Mouse (Mus musculus) hematopoietic stem cell, adult 5-6 weeks (primary cell): ENCODE measurements around the gene Cdh4. TPM values are rescaled to one million over a fixed set of nuclear protein-coding genes. Genes with fewer than 3 reads are reported as not detected.

Source experiments
- ATAC-seq, 2 experiments: fragments of 125-278 bp in 1 of 2; replicated peaks in 1 of 2; 2 replicates each; pipeline ENCODE4 v1.8.0; 2016 to 2017; ENCODE audit warnings: inconsistent platforms in 2 of 2, mild to moderate bottlenecking in 2 of 2, moderate number of reproducible peaks in 2 of 2, low read depth in 1 of 2, moderate TSS enrichment in 1 of 2; ENCODE audit not compliant: low FRiP score in 2 of 2, poor library complexity in 2 of 2, severe bottlenecking in 2 of 2, insufficient read depth in 1 of 2, low TSS enrichment in 1 of 2
- total RNA-seq: library from RNA; stranded (forward); fragments of 172-1452, 232-1000 nt; gene quantifications from 2 replicates; pipeline ENCODE4 v1.2.3, GENCODE M21; 2017

Cdh4 gene
- total RNA-seq, 1 experiment from 2014 or later: not detected

- ATAC-seq: no peak
Observed at GRCm38 (mm10) chr2:179769943-179770342, 327.7 kb downstream of the Cdh4 start.

- ATAC-seq: no peak
Observed at GRCm38 (mm10) chr2:179774440-179775110, 332.3 kb downstream of the Cdh4 start.

GRCm38 (mm10) chr2:179775999-179776705 lies 333.9 kb downstream of the Cdh4 start:
- ATAC-seq: no peak

GRCm38 (mm10) chr2:179779266-179779665 lies 337.0 kb downstream of the Cdh4 start:
- no peak for ATAC-seq

GRCm38 (mm10) chr2:179780961-179781360 lies 338.7 kb downstream of the Cdh4 start:
- no peak for ATAC-seq

GRCm38 (mm10) chr2:179787256-179787655 lies 345.0 kb downstream of the Cdh4 start:
- ATAC-seq: no peak

DNA sequence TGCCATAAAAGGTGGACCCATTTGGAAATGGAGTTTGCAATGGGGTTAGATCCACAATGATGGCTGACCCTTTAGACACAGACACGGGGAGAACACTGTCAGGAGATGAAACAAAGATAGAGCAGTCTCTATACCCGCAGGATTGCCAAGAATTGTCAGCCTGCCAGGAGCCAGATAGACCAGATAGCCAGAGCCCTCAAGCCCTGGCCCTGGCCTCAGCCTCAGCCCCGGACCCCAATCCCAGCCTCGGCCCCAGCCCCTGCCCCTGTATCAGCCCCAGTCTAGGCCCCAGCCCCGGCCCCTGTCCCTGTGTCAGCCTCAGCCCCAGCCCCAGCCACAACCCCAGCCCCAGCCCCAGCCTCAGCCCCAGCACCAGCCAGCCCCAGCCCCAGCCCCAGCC lies 345.6 kb downstream of the Cdh4 start:
- no peak for ATAC-seq

DNA sequence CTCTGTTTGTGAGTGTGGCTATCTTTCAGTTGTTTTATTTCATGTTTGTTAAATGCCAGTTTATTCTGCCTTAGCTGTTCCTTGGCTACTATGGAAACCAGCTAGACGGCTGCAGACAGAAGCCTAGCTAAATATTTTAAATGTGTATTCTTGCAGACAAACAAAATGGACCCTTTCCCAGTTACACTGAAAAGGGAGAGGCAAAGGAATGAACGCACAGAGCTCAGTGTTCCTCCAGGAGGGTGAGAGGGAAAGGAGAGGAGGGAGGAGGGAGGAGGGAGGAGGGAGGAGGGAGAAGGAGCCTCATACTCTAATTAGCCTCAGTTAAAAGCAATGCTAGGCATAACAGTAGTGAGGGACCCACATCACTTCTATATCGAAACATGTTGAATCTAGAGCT lies 348.5 kb downstream of the Cdh4 start:
- no peak for ATAC-seq

DNA sequence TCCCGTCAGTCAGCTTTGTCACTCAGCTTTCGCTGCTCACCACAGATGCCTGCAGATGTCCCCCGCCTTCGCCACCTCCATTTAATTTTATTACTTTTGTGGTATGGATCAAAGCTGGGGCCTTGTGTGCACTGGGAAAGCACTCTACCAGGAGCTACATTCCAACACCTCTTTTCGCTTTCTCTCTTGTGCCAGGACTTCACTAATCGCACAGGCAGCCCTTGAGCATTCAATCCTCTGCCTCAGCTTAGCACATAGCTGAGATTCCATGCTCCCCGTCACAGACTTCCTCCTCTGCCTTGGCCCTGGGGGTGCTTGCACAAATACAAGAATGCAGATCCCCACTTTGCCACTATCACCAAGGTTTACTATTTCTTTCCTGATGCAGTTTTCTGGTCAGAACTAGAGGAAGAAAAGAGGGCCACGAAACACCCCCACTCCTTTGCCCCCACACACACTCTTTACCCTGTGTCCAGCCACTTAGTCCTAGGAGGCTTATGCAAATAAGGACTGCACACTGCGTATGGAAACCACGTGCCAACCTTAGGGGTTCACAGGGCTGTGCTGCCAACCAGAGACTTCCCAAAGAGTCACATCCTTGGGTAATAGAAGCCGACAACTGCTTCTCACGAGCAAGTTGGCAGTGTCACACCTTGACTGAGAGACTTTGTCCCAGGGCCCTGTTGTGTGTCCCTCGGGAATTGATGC lies 350.3 kb downstream of the Cdh4 start:
- no peak for ATAC-seq

GRCm38 (mm10) chr2:179794354-179794753 lies 352.1 kb downstream of the Cdh4 start:
- no peak for ATAC-seq

GRCm38 (mm10) chr2:179795452-179795851 lies 353.2 kb downstream of the Cdh4 start:
- no peak for ATAC-seq

DNA sequence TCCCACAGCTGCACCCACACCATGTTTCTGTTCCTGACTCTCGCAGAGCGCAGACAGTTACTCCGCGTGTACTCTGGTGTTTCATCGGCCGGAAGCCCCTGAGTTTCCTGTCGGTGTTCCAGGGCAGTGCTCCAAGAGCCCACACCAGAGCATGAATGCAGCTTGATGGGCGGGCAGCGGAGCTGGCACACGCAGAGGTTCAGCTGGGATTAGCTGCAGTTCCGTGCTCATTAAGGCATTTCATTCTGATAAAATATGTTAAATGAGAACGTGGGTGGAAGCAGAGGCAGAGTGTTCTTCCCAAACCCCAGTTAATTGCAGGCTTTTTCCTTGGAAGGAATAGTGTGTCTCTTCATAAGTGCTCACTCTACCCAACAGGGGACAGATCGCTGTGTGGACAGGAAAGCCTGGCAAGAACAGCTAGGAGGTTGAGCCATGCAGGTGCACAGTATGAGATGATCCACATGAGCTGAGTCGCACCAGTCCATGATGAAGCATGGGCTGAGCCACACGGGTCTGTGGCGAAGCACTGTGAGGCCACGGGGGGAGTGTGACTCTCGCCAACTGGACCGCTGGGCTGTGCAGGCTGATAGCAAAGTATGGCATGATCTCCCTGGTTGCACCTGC lies 357.8 kb downstream of the Cdh4 start:
- no peak for ATAC-seq

GRCm38 (mm10) chr2:179801042-179801441 lies 358.8 kb downstream of the Cdh4 start:
- ATAC-seq: no peak

- no peak for ATAC-seq
Observed at GRCm38 (mm10) chr2:179802411-179802810, 360.2 kb downstream of the Cdh4 start.

DNA sequence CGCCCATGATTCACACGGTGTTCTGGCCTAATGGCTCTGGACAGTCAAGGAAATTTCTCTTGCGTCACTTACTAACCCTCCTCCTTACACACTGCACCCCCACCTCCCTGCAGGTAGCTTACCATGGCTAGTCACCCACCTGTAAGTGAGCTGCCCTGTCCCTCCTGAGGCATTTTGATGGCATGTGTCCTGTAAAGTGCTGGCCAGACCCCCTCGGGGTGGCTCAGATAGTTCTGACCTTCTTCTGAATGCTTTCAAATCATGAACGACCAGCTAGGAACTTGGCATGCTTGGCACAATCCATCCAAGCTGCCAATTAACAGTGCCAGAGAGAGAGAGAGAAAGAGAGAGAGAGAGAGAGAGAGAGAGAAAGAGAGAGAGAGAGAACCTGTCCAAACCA lies 368.9 kb downstream of the Cdh4 start:
- ATAC-seq: no peak

DNA sequence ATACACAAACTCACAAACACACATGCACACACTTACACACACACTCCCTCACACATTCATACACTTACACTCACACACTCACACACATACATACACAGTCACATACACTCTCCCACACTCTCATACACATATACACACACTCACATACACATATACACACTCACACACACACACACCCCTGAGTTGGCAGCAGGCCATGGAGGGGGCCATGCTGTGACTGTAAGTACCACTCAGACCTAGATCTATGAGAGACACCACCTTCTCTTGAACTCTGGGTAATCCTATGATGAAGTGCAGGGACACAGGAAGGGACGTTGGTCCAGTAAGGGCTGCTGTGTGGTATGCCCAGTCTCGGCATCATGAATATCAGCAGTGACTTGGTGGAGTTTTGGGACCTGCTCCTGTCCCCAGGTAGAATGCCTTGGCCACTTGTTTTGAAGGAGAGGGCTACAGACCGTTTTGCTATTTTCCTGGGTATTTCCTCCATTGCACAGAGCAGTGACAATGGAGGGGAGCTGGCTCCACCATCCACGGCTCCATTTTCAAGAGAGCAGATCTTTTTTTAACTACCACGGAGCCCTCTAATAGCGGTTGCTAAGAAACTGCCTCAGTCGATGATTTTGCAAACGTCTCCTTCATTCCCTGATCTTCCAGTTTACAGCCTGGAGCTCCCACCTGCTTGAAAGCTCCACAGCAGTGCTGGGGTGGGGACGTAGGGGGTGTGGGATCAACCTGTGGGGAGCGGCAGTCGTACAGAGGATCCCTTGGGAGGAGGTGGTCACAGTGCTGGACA lies 371.0 kb downstream of the Cdh4 start:
- ATAC-seq: no peak

- no peak for ATAC-seq
Observed at GRCm38 (mm10) chr2:179824776-179825326, 382.6 kb downstream of the Cdh4 start.
